Mouse (Mus musculus): ENCODE results near the gene 1700015F17Rik.

Gene 1700015F17Rik

GRCm38 (mm10) chr5:5479043-5479442 lies at the start of gene 1700015F17Rik:
1700015F17Rik (minus strand) TSS chr5:5479143.
- DNase-seq (ENCODE audit: low spot score in 2 of 2) = no peak

GRCm38 (mm10) chr5:5515411-5515810 lies 36.5 kb upstream of the 1700015F17Rik start:
- no peak for DNase-seq (ENCODE audit: low spot score in 2 of 2)

GRCm38 (mm10) chr5:5514196-5515076 lies 35.5 kb upstream of the 1700015F17Rik start, which contains the start of gene Cldn12:
Cldn12 (minus strand) TSS chr5:5514958.
- peak; percentile 99 for DNase-seq (ENCODE audit: low spot score in 2 of 2)

GRCm38 (mm10) chr5:5511401-5511800 lies 32.5 kb upstream of the 1700015F17Rik start:
- DNase-seq (ENCODE audit: low spot score in 2 of 2) = no peak

- no peak for DNase-seq (ENCODE audit: low spot score in 2 of 2)
Observed at GRCm38 (mm10) chr5:5510989-5511388, 32.0 kb upstream of the 1700015F17Rik start.

GRCm38 (mm10) chr5:5510304-5510887 lies 31.5 kb upstream of the 1700015F17Rik start:
- DNase-seq (ENCODE audit: low spot score in 2 of 2) = peak; percentile 59 to 65

GRCm38 (mm10) chr5:5508231-5508630 lies 29.3 kb upstream of the 1700015F17Rik start:
- DNase-seq (ENCODE audit: low spot score in 2 of 2) = no peak

- peak; percentile 67 to 70 for DNase-seq (ENCODE audit: low spot score in 2 of 2)
Observed at GRCm38 (mm10) chr5:5507701-5508225, 28.8 kb upstream of the 1700015F17Rik start.

- no peak for DNase-seq (ENCODE audit: low spot score in 2 of 2)
Observed at GRCm38 (mm10) chr5:5504456-5504855, 25.5 kb upstream of the 1700015F17Rik start.

GRCm38 (mm10) chr5:5503381-5503780 lies 24.4 kb upstream of the 1700015F17Rik start:
- no peak for DNase-seq (ENCODE audit: low spot score in 2 of 2)

- no peak for DNase-seq (ENCODE audit: low spot score in 2 of 2)
Observed at GRCm38 (mm10) chr5:5501583-5501982, 22.6 kb upstream of the 1700015F17Rik start.

GRCm38 (mm10) chr5:5496393-5496792 lies 17.4 kb upstream of the 1700015F17Rik start:
- no peak for DNase-seq (ENCODE audit: low spot score in 2 of 2)

GRCm38 (mm10) chr5:5495042-5495441 lies 16.1 kb upstream of the 1700015F17Rik start:
- no peak for DNase-seq (ENCODE audit: low spot score in 2 of 2)

GRCm38 (mm10) chr5:5494269-5495005 lies 15.5 kb upstream of the 1700015F17Rik start:
- peak in 1 of 2 experiments; percentile 50 for DNase-seq (ENCODE audit: low spot score in 2 of 2)

GRCm38 (mm10) chr5:5492163-5492562 lies 13.2 kb upstream of the 1700015F17Rik start:
- DNase-seq (ENCODE audit: low spot score in 2 of 2) = no peak

- no peak for DNase-seq (ENCODE audit: low spot score in 2 of 2)
Observed at GRCm38 (mm10) chr5:5486071-5486470, 7.1 kb upstream of the 1700015F17Rik start.

- DNase-seq (ENCODE audit: low spot score in 2 of 2) = no peak
Observed at GRCm38 (mm10) chr5:5483254-5483858, 4.4 kb upstream of the 1700015F17Rik start.

GRCm38 (mm10) chr5:5481662-5482061 lies 2.7 kb upstream of the 1700015F17Rik start:
- DNase-seq (ENCODE audit: low spot score in 2 of 2) = no peak

GRCm38 (mm10) chr5:5476133-5476532 lies 2.8 kb downstream of the 1700015F17Rik start:
- DNase-seq (ENCODE audit: low spot score in 2 of 2) = no peak

GRCm38 (mm10) chr5:5465256-5465655 lies 13.7 kb downstream of the 1700015F17Rik start:
- no peak for DNase-seq (ENCODE audit: low spot score in 2 of 2)

- no peak for DNase-seq (ENCODE audit: low spot score in 2 of 2)
Observed at GRCm38 (mm10) chr5:5431746-5432438, 47.1 kb downstream of the 1700015F17Rik start.

Measured in right cerebral cortex, postnatal 10 days (tissue).